Comparison of ENCODE assay signal across 8 mouse cellular contexts in genomic region chr6:125009129-125009180, GRCm38 (mm10). TPM values are rescaled to one million over a fixed set of nuclear protein-coding genes. Genes with fewer than 3 reads are reported as not detected.
DNase-seq lines count a peak whose midpoint lies in the region; ATAC-seq and TF ChIP-seq lines count a peak whose summit lies in the region.

Zfp384 (plus strand) TSS chr6:125009145.

- H3K4me2 ChIP-seq in kidney, postnatal 0 days (ENCODE audit: low read length): peak within 1 kb of the TSS; percentile 70
- peak within 1 kb of the TSS; percentile 90 for H3K4me2 ChIP-seq in heart, embryonic 11.5 days

- intact Hi-C loops in left cerebral cortex, postnatal 10 days (cut with DNase I): no loop called here

- H3K36me3 ChIP-seq in kidney, postnatal 0 days (ENCODE audit: insufficient read depth, low read length): peaks cover 13% of the 10 kb centered on the region; the same call in 1 of the 2 replicates
- H3K36me3 ChIP-seq in heart, embryonic 11.5 days (ENCODE audit: control insufficient read depth, insufficient read depth, low read length): peaks cover 9% of the 10 kb centered on the region; the same call in 1 of the 2 replicates

- 0 out of 2 replicates have a peak, but pooled peaks cover 7% of the 10 kb centered on the region for H3K4me1 ChIP-seq in kidney, postnatal 0 days (replicated peaks; ENCODE audit: insufficient read depth, low read length)
- 0 out of 2 replicates have a peak, but pooled peaks cover 4% of the 10 kb centered on the region for H3K4me1 ChIP-seq in brown adipose tissue, adult 24 weeks (ENCODE audit: control insufficient read depth, insufficient read depth, insufficient read length, low read length)
- peaks cover 14% of the 10 kb centered on the region for H3K4me1 ChIP-seq in heart, embryonic 11.5 days (ENCODE audit: control insufficient read depth, insufficient read depth, low read length)

- 0% methylated on average over 2 of the region's 3 CpGs for WGBS in kidney, postnatal 0 days
- 0% methylated on average over 1 of the region's 3 CpGs for WGBS in heart, embryonic 11.5 days (ENCODE audit: insufficient replicate concordance)

- no peaks in the 10 kb centered on the region for H3K27me3 ChIP-seq in kidney, postnatal 0 days (ENCODE audit: insufficient read depth, low read length)
- no peaks in the 10 kb centered on the region for H3K27me3 ChIP-seq in heart, embryonic 11.5 days (ENCODE audit: control insufficient read depth, insufficient read depth, low read length)

- no peaks in the 10 kb centered on the region for H3K9me3 ChIP-seq in kidney, postnatal 0 days (replicated peaks; ENCODE audit: low read length)
- no peaks in the 10 kb centered on the region for H3K9me3 ChIP-seq in heart, embryonic 11.5 days (replicated peaks; ENCODE audit: control insufficient read depth, low read length)

- no peak for DNase-seq in kidney, postnatal 0 days (ENCODE audit: low spot score)
- DNase-seq in kidney, postnatal 36 days: no peak
- no peak for DNase-seq in left cerebral cortex, postnatal 10 days (ENCODE audit: extremely low spot score in 1 of 2, low spot score in 2 of 2)
- DNase-seq in embryo, embryonic 11 days: no peak
- DNase-seq in kidney, postnatal 10 days: no peak

- peak within 1 kb of the TSS; percentile 88 for H3K4me3 ChIP-seq in kidney, postnatal 0 days (replicated peaks; ENCODE audit: low read depth, low read length)
- H3K4me3 ChIP-seq in brown adipose tissue, adult 24 weeks (ENCODE audit: insufficient read depth, low read depth, low read length): peak within 1 kb of the TSS; percentile 77
- peak within 1 kb of the TSS; percentile 82 for H3K4me3 ChIP-seq in heart, embryonic 11.5 days (ENCODE audit: low read depth, low read length)

- peak within 1 kb of the TSS; percentile 94 for H3K9ac ChIP-seq in kidney, postnatal 0 days (ENCODE audit: low read depth, low read length)
- peak within 1 kb of the TSS; percentile 90 for H3K9ac ChIP-seq in heart, embryonic 11.5 days (ENCODE audit: low read depth, low read length)

- no peak for TF ChIP-seq CTCF in kidney, postnatal 0 days (IDR thresholded peaks at IDR 0.05; ENCODE audit: low read depth)

- ATAC-seq in kidney, postnatal 0 days (replicated peaks; ENCODE audit: low FRiP score, low read depth): no peak
- ATAC-seq in heart, embryonic 11.5 days (replicated peaks; ENCODE audit: insufficient number of reproducible peaks, low FRiP score, low TSS enrichment): no peak
- ATAC-seq in monocyte, adult 5-6 weeks (replicated peaks; ENCODE audit: insufficient number of reproducible peaks, low FRiP score, low TSS enrichment, poor library complexity, severe bottlenecking): no peak

- H3K27ac ChIP-seq in kidney, postnatal 0 days: peak within 1 kb of the TSS; percentile 98
- H3K27ac ChIP-seq in brown adipose tissue, adult 24 weeks (replicated peaks; ENCODE audit: low read depth, low read length): peak within 1 kb of the TSS; percentile 91
- H3K27ac ChIP-seq in heart, embryonic 11.5 days (ENCODE audit: low read depth, low read length): peak within 1 kb of the TSS; percentile 99

RNA-seq across cellular contexts. Expression of gene Zfp384, which starts in this region (rescaled TPM):
- polyA plus RNA-seq in kidney, postnatal 0 days (2015; fragmentation: Nextera tagmentation; extraction: Ambion mirVana): 11.3 and 11.4 TPM in 2 replicates
- polyA plus RNA-seq in brown adipose tissue, adult 24 weeks (2012; ENCODE audit: insufficient read depth, insufficient read length, missing spikeins): 19.9 and 25.6 TPM in 2 replicates
- 7.1 and 9.9 TPM in 2 replicates for polyA plus RNA-seq in heart, embryonic 11.5 days (2014; fragmentation: Nextera tagmentation; extraction: Ambion mirVana)
- total RNA-seq in left cerebral cortex, postnatal 10 days (2021): 10 to 100 TPM; 41.0 to 41.2 TPM
- 26.0 to 44.7 TPM (median 28.6 TPM) in 3 replicates for total RNA-seq in monocyte, adult 5-6 weeks (2017)
